Mouse (Mus musculus) liver, embryonic 14.5 days (tissue): ENCODE measurements around the gene Srrm1. TPM values are rescaled to one million over a fixed set of nuclear protein-coding genes. Genes with fewer than 3 reads are reported as not detected.

Experiments
- ATAC-seq: fragments of 200-750 bp; cut with Nextera tagmentation; 2 replicates; pipeline ENCODE4 v1.8.0; 2017; ENCODE audit warnings: moderate number of reproducible peaks, mild to moderate bottlenecking, moderate library complexity; ENCODE audit not compliant: insufficient read depth
- DNase-seq, 3 experiments: peaks; one replicate each; pipeline ENCODE4 v3.0.0-alpha.2; 2012 to 2013; ENCODE audit warnings: low read depth in 3 of 3, low spot score in 3 of 3
- H3K27ac ChIP-seq: fragments of 300-500 bp; sonication (generic); 2 replicates; pipeline ENCODE4 v1.5.1; 2014; ENCODE audit warnings: moderate library complexity, mild to moderate bottlenecking, control low read depth, inconsistent platforms
- H3K27me3 ChIP-seq: fragments of 300-500 bp; sonication (generic); 2 replicates; pipeline ENCODE4 v1.6.1; 2014; ENCODE audit warnings: mild to moderate bottlenecking, low read length, moderate library complexity; ENCODE audit not compliant: control insufficient read depth, insufficient read depth
- H3K36me3 ChIP-seq: fragments of 300-500 bp; sonication (generic); replicated peaks from 2 replicates; pipeline ENCODE4 v1.6.1; 2014; ENCODE audit warnings: low read depth; ENCODE audit not compliant: control insufficient read depth, insufficient read depth
- H3K4me1 ChIP-seq, 2 experiments: fragments of 200-500 bp in 1 of 2; fragments of 300-500 bp in 1 of 2; sonication (generic) in 1 of 2; replicated peaks; 2 replicates each; pipeline ENCODE4 v1.6.1; 2012 to 2014; ENCODE audit warnings: antibody characterized with exemption in 1 of 2, inconsistent platforms in 1 of 2, low read length in 1 of 2; ENCODE audit not compliant: control insufficient read depth in 2 of 2, insufficient read depth in 2 of 2
- H3K4me2 ChIP-seq: fragments of 300-500 bp; sonication (generic); 2 replicates; pipeline ENCODE4 v1.6.1; 2014; ENCODE audit warnings: low read depth, mild to moderate bottlenecking, control low read depth, moderate library complexity
- H3K4me3 ChIP-seq, 2 experiments: fragments of 200-500 bp in 1 of 2; fragments of 300-500 bp in 1 of 2; sonication (generic) in 1 of 2; 2 replicates each; pipeline ENCODE4 v1.5.1; 2012 to 2014; ENCODE audit warnings: low read depth in 2 of 2, low read length in 2 of 2, mild to moderate bottlenecking in 2 of 2, control low read depth in 1 of 2, inconsistent platforms in 1 of 2, moderate library complexity in 1 of 2; ENCODE audit not compliant: insufficient read depth in 1 of 2
- H3K9ac ChIP-seq: fragments of 300-500 bp; sonication (generic); replicated peaks from 2 replicates; pipeline ENCODE4 v1.6.1; 2014; ENCODE audit warnings: mild to moderate bottlenecking, control low read depth, moderate library complexity
- H3K9me3 ChIP-seq: fragments of 300-500 bp; sonication (generic); 2 replicates; pipeline ENCODE4 v1.6.1; 2016; ENCODE audit warnings: low read length, mixed read lengths; ENCODE audit not compliant: control insufficient read depth
- CTCF ChIP-seq: IDR thresholded peaks from 2 replicates; pipeline ENCODE4 v1.5.1; 2016; ENCODE audit warnings: antibody characterized with exemption, low read depth, control low read depth
- EP300 ChIP-seq: IDR thresholded peaks from 2 replicates; pipeline ENCODE4 v1.6.1; 2016; ENCODE audit warnings: antibody characterized with exemption, low read depth
- WGBS: fragments of 180-500 bp; shearing (Covaris S2); extraction: QIAGEN DNeasy Blood & Tissue Kit; methylation state at CpG from one replicate; pipeline ENCODE4 v1.1.7; 2014; ENCODE audit not compliant: insufficient replicate concordance; 5-methylcytosine and 5-hydroxymethylcytosine counted together
- polyA plus RNA-seq, 2 experiments: library from polyadenylated mRNA; depleted of rRNA in 1 of 2; stranded (reverse) in 1 of 2; unstranded in 1 of 2; fragments of >200 nt; fragmentation: Nextera tagmentation in 1 of 2; extraction: Ambion mirVana in 1 of 2; gene quantifications; 2 replicates each; pipeline versions ENCODE4 v1.2.1 to v1.2.3; 2012 to 2014

Srrm1 gene
- polyA plus RNA-seq, 2 experiments: 43.6 to 94.8 TPM

GRCm38 (mm10) chr4:135314419-135314832, 38.7 kb downstream of the Srrm1 start:
- peak overlapping the region; percentile 87 for H3K27ac ChIP-seq

GRCm38 (mm10) chr4:135313761-135314241, 39.3 kb downstream of the Srrm1 start:
- peaks cover 33 to 34% of the 10 kb centered on the region in 2 experiments for H3K4me1 ChIP-seq
- TF ChIP-seq CTCF (no peak), EP300 (no peak)
- 20% methylated on average over 9 of the region's 9 CpGs for WGBS

More at GRCm38 (mm10) chr4:135314419-135314832, 38.7 kb downstream of the Srrm1 start:
- Histone ChIP-seq H3K4me3 (peak overlapping the region; percentile 31 to 43), H3K4me2 (peak overlapping the region; percentile 81), H3K9me3 (peaks cover 3% of the 10 kb centered on the region; the same call in 1 of the 2 replicates), H3K9ac (peak overlapping the region; percentile 73), H3K27me3 (no peaks in the 10 kb centered on the region), H3K4me1 (peaks cover 33 to 34% of the 10 kb centered on the region in 2 experiments), H3K36me3 (peaks cover 43% of the 10 kb centered on the region)
- DNase-seq (peak; percentile 68 to 70 (median 69)), ATAC-seq (peak; percentile 75)
- TF ChIP-seq CTCF (no peak), EP300 (peak; percentile 74)
- WGBS: 11% methylated on average over 11 of the region's 11 CpGs

GRCm38 (mm10) chr4:135313111-135313691, 39.9 kb downstream of the Srrm1 start:
- Histone ChIP-seq H3K4me1 (peaks cover 33 to 34% of the 10 kb centered on the region in 2 experiments), H3K27ac (peak overlapping the region; percentile 87), H3K9ac (peak overlapping the region; percentile 73), H3K27me3 (no peaks in the 10 kb centered on the region), H3K36me3 (peaks cover 31% of the 10 kb centered on the region), H3K4me3 (peak overlapping the region; percentile 31 to 43), H3K4me2 (peak overlapping the region; percentile 81), H3K9me3 (peaks cover 3% of the 10 kb centered on the region; the same call in 1 of the 2 replicates)
- 8% methylated on average over 17 of the region's 17 CpGs for WGBS
- TF ChIP-seq CTCF: peak; percentile 27; the same call in 1 of the 2 replicates
- peak; percentile 84 for TF ChIP-seq EP300
- DNase-seq (peak; percentile 65 to 69 (median 68)), ATAC-seq (peak; percentile 61)

More at GRCm38 (mm10) chr4:135313761-135314241, 39.3 kb downstream of the Srrm1 start:
- Histone ChIP-seq H3K27me3 (no peaks in the 10 kb centered on the region), H3K36me3 (peaks cover 37% of the 10 kb centered on the region), H3K27ac (peak overlapping the region; percentile 87), H3K4me2 (peak overlapping the region; percentile 81), H3K9me3 (peaks cover 3% of the 10 kb centered on the region; the same call in 1 of the 2 replicates), H3K4me3 (peak overlapping the region; percentile 31 to 43), H3K9ac (peak overlapping the region; percentile 73)
- ATAC-seq: peak; percentile 6; the same call in 1 of the 2 replicates
- peak in 2 of 3 experiments; percentile 25 to 52 for DNase-seq

GRCm38 (mm10) chr4:135312706-135313105, 40.4 kb downstream of the Srrm1 start:
- peak overlapping the region in 1 of 2 experiments; percentile 28; a peak in 2 of 4 replicates for H3K4me3 ChIP-seq
- peak; percentile 61 for ATAC-seq
- H3K36me3 ChIP-seq: peaks cover 29% of the 10 kb centered on the region
- peak overlapping the region; percentile 87 for H3K27ac ChIP-seq
- H3K9ac ChIP-seq: peak overlapping the region; percentile 73
- WGBS: 28% methylated on average over 4 of the region's 4 CpGs
- peaks cover 33 to 34% of the 10 kb centered on the region in 2 experiments for H3K4me1 ChIP-seq
- H3K9me3 ChIP-seq: peaks cover 3% of the 10 kb centered on the region; the same call in 1 of the 2 replicates
- H3K4me2 ChIP-seq: peak overlapping the region; percentile 81
- no peaks in the 10 kb centered on the region for H3K27me3 ChIP-seq
- no peak for DNase-seq
- TF ChIP-seq EP300 (no peak), CTCF (no peak)

GRCm38 (mm10) chr4:135310371-135310770, 42.8 kb downstream of the Srrm1 start:
- no peak for TF ChIP-seq CTCF
- TF ChIP-seq EP300: no peak
- DNase-seq: no peak
- Histone ChIP-seq H3K4me2 (no peak overlapping the region), H3K4me1 (peaks cover 40 to 43% of the 10 kb centered on the region in 2 experiments), H3K9ac (no peak overlapping the region), H3K9me3 (peaks cover 2% of the 10 kb centered on the region; the same call in 1 of the 2 replicates), H3K36me3 (peaks cover 6% of the 10 kb centered on the region), H3K27me3 (no peaks in the 10 kb centered on the region), H3K27ac (no peak overlapping the region), H3K4me3 (no peak overlapping the region)
- no peak for ATAC-seq
- WGBS: 73% methylated on average over 8 of the region's 8 CpGs
